Mouse (Mus musculus) MEL (cell line): ENCODE results near the gene Itsn1. TPM values are rescaled to one million over a fixed set of nuclear protein-coding genes. Genes with fewer than 3 reads are reported as not detected.

Experiments used
- DNase-seq: peaks from one replicate; pipeline ENCODE4 v3.0.0; 2011; ENCODE audit warnings: low read depth, low spot score
- H3K27ac ChIP-seq: 2 replicates; pipeline ENCODE4 v1.5.1; 2012; ENCODE audit warnings: low read depth, mild to moderate bottlenecking, control low read depth, low read length, moderate library complexity; ENCODE audit not compliant: control insufficient read depth
- H3K27me3 ChIP-seq, 2 experiments: fragments of 150-350 bp in 1 of 2; sonication (generic) in 1 of 2; 2 replicates each; pipeline ENCODE4 v1.6.1; 2012; ENCODE audit warnings: low read length in 2 of 2, mild to moderate bottlenecking in 2 of 2, improper control_type of control experiment in 1 of 2, moderate library complexity in 1 of 2; ENCODE audit not compliant: insufficient read depth in 2 of 2, control insufficient read depth in 1 of 2
- H3K36me3 ChIP-seq, 2 experiments: 2 replicates each; pipeline ENCODE4 v1.6.1; 2012 to 2014; ENCODE audit warnings: low read length in 2 of 2, improper control_type of control experiment in 1 of 2, inconsistent platforms in 1 of 2, mild to moderate bottlenecking in 1 of 2; ENCODE audit not compliant: insufficient read depth in 2 of 2, control insufficient read depth in 1 of 2
- H3K4me1 ChIP-seq, 2 experiments: fragments of 150-350 bp in 1 of 2; sonication (generic) in 1 of 2; 2 replicates each; pipeline ENCODE4 v1.6.1; 2012; ENCODE audit warnings: low read length in 2 of 2, improper control_type of control experiment in 1 of 2, mild to moderate bottlenecking in 1 of 2; ENCODE audit not compliant: insufficient read depth in 2 of 2, control insufficient read depth in 1 of 2
- H3K4me3 ChIP-seq, 2 experiments: fragments of 150-350 bp in 1 of 2; sonication (generic) in 1 of 2; 2 replicates each; pipeline ENCODE4 v1.5.1; 2012; ENCODE audit warnings: low read depth in 2 of 2, low read length in 2 of 2, mild to moderate bottlenecking in 2 of 2, moderate library complexity in 2 of 2, control low read depth in 1 of 2, improper control_type of control experiment in 1 of 2; ENCODE audit not compliant: control insufficient read depth in 1 of 2, insufficient read depth in 1 of 2
- H3K79me2 ChIP-seq: 2 replicates; pipeline ENCODE4 v1.6.1; 2012; ENCODE audit warnings: mild to moderate bottlenecking, low read length, moderate library complexity; ENCODE audit not compliant: control insufficient read depth, poor library complexity, insufficient read depth
- H3K9ac ChIP-seq: 2 replicates; pipeline ENCODE4 v1.6.1; 2012; ENCODE audit warnings: low read depth, mild to moderate bottlenecking, control low read depth, low read length, moderate library complexity; ENCODE audit not compliant: control insufficient read depth, poor library complexity, severe bottlenecking
- H3K9me3 ChIP-seq: fragments of 150-350 bp; sonication (generic); replicated peaks from 2 replicates; pipeline ENCODE4 v1.6.1; 2012; ENCODE audit warnings: mild to moderate bottlenecking, low read length, improper control_type of control experiment, moderate library complexity; ENCODE audit not compliant: insufficient read depth
- CHD2 ChIP-seq: IDR thresholded peaks from 2 replicates; pipeline ENCODE4 v1.6.1; 2011; ENCODE audit warnings: low read length, improper control_type of control experiment
- CTCF ChIP-seq, 3 experiments: IDR thresholded peaks in 2 of 3; conservative IDR thresholded peaks in 1 of 3; 2 replicates each; pipeline ENCODE4 v1.5.1; 2011 to 2012; ENCODE audit warnings: low read length in 3 of 3, low read depth in 2 of 3, mild to moderate bottlenecking in 2 of 3, improper control_type of control experiment in 1 of 3, inconsistent platforms in 1 of 3, mixed read lengths in 1 of 3, moderate library complexity in 1 of 3; ENCODE audit not compliant: control insufficient read depth in 1 of 3, insufficient read depth in 1 of 3, poor library complexity in 1 of 3, severe bottlenecking in 1 of 3
- ELF1 ChIP-seq: IDR thresholded peaks from 2 replicates; pipeline ENCODE4 v1.6.1; 2014; ENCODE audit warnings: low read depth, mild to moderate bottlenecking, inconsistent platforms, low read length, improper control_type of control experiment, moderate library complexity
- GABPA ChIP-seq: IDR thresholded peaks from 2 replicates; pipeline ENCODE4 v1.6.1; 2012; ENCODE audit warnings: low read depth, mild to moderate bottlenecking, inconsistent platforms, low read length, improper control_type of control experiment, moderate library complexity
- HCFC1 ChIP-seq: IDR thresholded peaks from 2 replicates; pipeline ENCODE4 v1.6.1; 2012; ENCODE audit warnings: low read depth, mild to moderate bottlenecking, inconsistent platforms, low read length, improper control_type of control experiment, moderate library complexity
- KAT2A ChIP-seq: conservative IDR thresholded peaks from 2 replicates; pipeline ENCODE4 v1.6.1; 2012; ENCODE audit warnings: low read depth, low read length, improper control_type of control experiment, inconsistent platforms
- MAX ChIP-seq: IDR thresholded peaks from 2 replicates; pipeline ENCODE4 v1.6.1; 2011; ENCODE audit warnings: low read length, improper control_type of control experiment
- MEF2A ChIP-seq: IDR thresholded peaks from 2 replicates; pipeline ENCODE4 v1.6.1; 2014; ENCODE audit warnings: low read depth, mild to moderate bottlenecking, inconsistent platforms, low read length, improper control_type of control experiment; ENCODE audit not compliant: poor library complexity, insufficient replicate concordance, severe bottlenecking; ENCODE audit errors: extremely low read depth
- MYB ChIP-seq: IDR thresholded peaks from 2 replicates; pipeline ENCODE4 v1.6.1; 2011; ENCODE audit warnings: mild to moderate bottlenecking, low read depth, low read length, improper control_type of control experiment
- MYC ChIP-seq: IDR thresholded peaks from 2 replicates; pipeline ENCODE4 v1.6.1; 2011; ENCODE audit warnings: low read depth, mild to moderate bottlenecking, low read length, improper control_type of control experiment, moderate library complexity
- NELFE ChIP-seq: IDR thresholded peaks from 2 replicates; pipeline ENCODE4 v1.6.1; 2011; ENCODE audit warnings: low read depth, low read length, improper control_type of control experiment
- POLR2A ChIP-seq, 2 experiments: IDR thresholded peaks; 2 replicates each; pipeline ENCODE4 v1.6.1; 2011 to 2012; ENCODE audit warnings: low read length in 2 of 2, mild to moderate bottlenecking in 2 of 2, control low read depth in 1 of 2, improper control_type of control experiment in 1 of 2, low read depth in 1 of 2, moderate library complexity in 1 of 2; ENCODE audit not compliant: control insufficient read depth in 1 of 2, insufficient read depth in 1 of 2, poor library complexity in 1 of 2
- POLR2AphosphoS2 ChIP-seq: IDR thresholded peaks from 2 replicates; pipeline ENCODE4 v1.6.1; 2011; ENCODE audit warnings: low read length, improper control_type of control experiment
- POLR2AphosphoS5 ChIP-seq: IDR thresholded peaks from 2 replicates; pipeline ENCODE4 v1.6.1; 2012; ENCODE audit warnings: low read depth, borderline replicate concordance, mild to moderate bottlenecking, inconsistent platforms, low read length, moderate library complexity, mixed read lengths
- RCOR1 ChIP-seq: IDR thresholded peaks from 2 replicates; pipeline ENCODE4 v1.6.1; 2012; ENCODE audit warnings: low read depth, mild to moderate bottlenecking, inconsistent platforms, low read length, improper control_type of control experiment
- TAL1 ChIP-seq: IDR thresholded peaks from 2 replicates; pipeline ENCODE4 v1.6.1; 2012; ENCODE audit warnings: mild to moderate bottlenecking, inconsistent platforms, low read length, moderate library complexity, mixed read lengths
- TBP ChIP-seq: IDR thresholded peaks from 2 replicates; pipeline ENCODE4 v1.8.0; 2011; ENCODE audit warnings: low read depth, low read length, improper control_type of control experiment
- TCF12 ChIP-seq: IDR thresholded peaks from 2 replicates; pipeline ENCODE4 v1.6.1; 2014; ENCODE audit warnings: low read depth, mild to moderate bottlenecking, inconsistent platforms, low read length, improper control_type of control experiment, moderate library complexity
- USF1 ChIP-seq: IDR thresholded peaks from 2 replicates; pipeline ENCODE4 v1.6.1; 2014; ENCODE audit warnings: low read depth, mild to moderate bottlenecking, inconsistent platforms, low read length, improper control_type of control experiment, moderate library complexity
- USF2 ChIP-seq, 2 experiments: IDR thresholded peaks; 2 replicates each; pipeline ENCODE4 v1.6.1; 2011 to 2012; ENCODE audit warnings: improper control_type of control experiment in 2 of 2, low read length in 2 of 2, borderline replicate concordance in 1 of 2, inconsistent platforms in 1 of 2, low read depth in 1 of 2, mild to moderate bottlenecking in 1 of 2; ENCODE audit not compliant: insufficient read depth in 1 of 2
- ZKSCAN1 ChIP-seq: IDR thresholded peaks from 2 replicates; pipeline ENCODE4 v1.6.1; 2012; ENCODE audit warnings: low read depth, mild to moderate bottlenecking, inconsistent platforms, low read length, improper control_type of control experiment, moderate library complexity
- ZNF384 ChIP-seq: IDR thresholded peaks from 2 replicates; pipeline ENCODE4 v1.6.1; 2012; ENCODE audit warnings: low read depth, mild to moderate bottlenecking, inconsistent platforms, low read length, improper control_type of control experiment
- polyA plus RNA-seq, 2 experiments: library from polyadenylated mRNA; stranded (reverse) in 1 of 2; unstranded in 1 of 2; fragments of >175 nt in 1 of 2; fragments of >200 nt in 1 of 2; gene quantifications; 2 replicates each; pipeline versions ENCODE4 v1.2.1 to v1.2.4; 2012; ENCODE audit warnings: low replicate concordance in 2 of 2, low read depth in 1 of 2; ENCODE audit not compliant: insufficient read length in 2 of 2, insufficient read depth in 1 of 2, missing spikeins in 1 of 2
- total RNA-seq: library from RNA; depleted of rRNA; stranded (reverse); fragments of 300-350 nt; gene quantifications from 2 replicates; pipeline ENCODE4 v1.2.3, GENCODE M21; 2012

Itsn1 gene
- total and polyA plus RNA-seq, 3 experiments = 14.7 to 36.5 TPM; not detected in 1

DNA sequence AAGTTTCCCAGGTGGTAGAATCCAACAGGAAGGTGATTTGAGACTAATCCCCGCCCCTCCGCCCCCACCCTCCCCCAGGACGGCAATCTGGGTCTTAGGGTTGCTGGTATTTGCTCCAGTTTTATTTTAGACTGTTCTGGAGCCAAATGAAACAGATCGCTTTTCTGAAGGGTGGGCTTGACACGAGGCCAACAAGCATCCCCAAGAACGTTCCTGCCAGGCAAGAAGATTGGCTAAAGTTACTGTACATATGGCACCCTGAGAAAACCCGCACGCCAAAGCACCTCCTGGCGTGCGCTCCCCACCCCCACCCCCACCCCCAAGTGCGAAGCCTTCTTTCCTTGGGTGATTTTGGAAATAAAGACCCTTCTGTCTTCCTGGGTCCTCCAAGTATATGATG, 178.1 kb downstream of the Itsn1 start:
- no peak overlapping the region for H3K4me3 ChIP-seq
- DNase-seq = no peak
- no peak overlapping the region for H3K9ac ChIP-seq
- no peaks in the 10 kb centered on the region for H3K27me3 ChIP-seq
- no peaks in the 10 kb centered on the region for H3K79me2 ChIP-seq
- no peaks in the 10 kb centered on the region for H3K9me3 ChIP-seq
- no peak overlapping the region for H3K27ac ChIP-seq
- H3K4me1 ChIP-seq = 0 out of 4 replicates have a peak, but pooled peaks cover 0 to 3% of the 10 kb centered on the region in 2 experiments
- no peak for TF ChIP-seq POLR2AphosphoS5
- no peak for TF ChIP-seq POLR2A (IDR thresholded peaks at IDR 0.05; ENCODE audit: control insufficient read depth in 1 of 2, insufficient read depth in 1 of 2, low read depth in 1 of 2, low read length in 2 of 2, poor library complexity in 1 of 2)
- TF ChIP-seq ELF1 = no peak
- TF ChIP-seq TBP = no peak
- no peak for TF ChIP-seq TAL1
- TF ChIP-seq USF2 (IDR thresholded peaks at IDR 0.05; ENCODE audit: borderline replicate concordance in 1 of 2, insufficient read depth in 1 of 2, low read depth in 1 of 2, low read length in 2 of 2) = no peak
- no peak for TF ChIP-seq CHD2
- no peak for TF ChIP-seq MYC
- TF ChIP-seq NELFE = no peak
- no peak for TF ChIP-seq ZKSCAN1
- H3K36me3 ChIP-seq = no peaks in the 10 kb centered on the region

GRCm38 (mm10) chr16:91909569-91910335, 180.7 kb downstream of the Itsn1 start:
- H3K4me3 ChIP-seq = no peak overlapping the region
- TF ChIP-seq MYB (no peak), TAL1 (no peak), USF2 (IDR thresholded peaks at IDR 0.05; ENCODE audit: borderline replicate concordance in 1 of 2, insufficient read depth in 1 of 2, low read depth in 1 of 2, low read length in 2 of 2) (no peak), HCFC1 (no peak), GABPA (no peak), CTCF (IDR thresholded peaks at IDR 0.05 in 2 of 3, conservative IDR thresholded peaks at IDR 0.05 in 1 of 3; ENCODE audit: control insufficient read depth in 1 of 3, insufficient read depth in 1 of 3, low read depth in 2 of 3, low read length in 3 of 3, poor library complexity in 1 of 3, severe bottlenecking in 1 of 3) (no peak), MAX (no peak), POLR2AphosphoS5 (no peak), KAT2A (no peak), RCOR1 (no peak), ZNF384 (no peak), USF1 (no peak), POLR2AphosphoS2 (no peak), MEF2A (no peak), TCF12 (no peak)
- TF ChIP-seq, all 39 proteins: peak for 0
- H3K9ac ChIP-seq = no peak overlapping the region
- no peak for DNase-seq
- no peaks in the 10 kb centered on the region for H3K36me3 ChIP-seq
- H3K27ac ChIP-seq = no peak overlapping the region
- H3K27me3 ChIP-seq = no peaks in the 10 kb centered on the region
- H3K79me2 ChIP-seq = no peaks in the 10 kb centered on the region
- H3K9me3 ChIP-seq = no peaks in the 10 kb centered on the region
- H3K4me1 ChIP-seq = no peaks in the 10 kb centered on the region
